Mouse (Mus musculus): ENCODE results near the gene Rasa2. TPM values are rescaled to one million over a fixed set of nuclear protein-coding genes. Genes with fewer than 3 reads are reported as not detected.
"Not testable (repeated sequence)": the region's sequence is repeated elsewhere in the genome, so short reads cannot be mapped to it uniquely, and the experiment has no call there.

Gene Rasa2
- polyA plus RNA-seq, 1 experiment = 2.6 TPM

DNA sequence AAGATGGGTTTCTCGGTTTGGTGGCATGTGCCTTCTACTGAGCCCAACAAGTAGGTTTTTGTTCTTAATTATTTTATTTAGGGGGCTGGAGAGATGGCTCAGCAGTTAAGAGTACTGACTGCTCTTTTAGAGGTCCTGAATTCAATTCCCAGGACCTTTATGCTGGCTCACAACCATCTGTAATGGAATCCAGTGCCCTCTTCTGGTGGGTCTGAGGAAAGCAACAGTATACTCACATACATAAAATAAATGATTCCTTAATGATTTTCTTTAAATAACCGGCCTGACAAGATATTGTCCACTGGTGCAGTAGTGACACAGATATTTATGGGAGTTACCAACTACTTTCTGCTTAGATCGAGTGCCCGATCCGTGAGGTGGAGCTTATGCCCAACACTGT lies 108.3 kb downstream of the Rasa2 start:
- WGBS = 92% methylated on average over 5 of the region's 5 CpGs
- H3K4me1 ChIP-seq (ENCODE audit: control insufficient read depth, insufficient read depth, insufficient read length) = no peaks in the 10 kb centered on the region
- no peaks in the 10 kb centered on the region for H3K36me3 ChIP-seq (ENCODE audit: control insufficient read depth, insufficient read depth, low read length)
- no peak overlapping the region for H3K4me3 ChIP-seq (ENCODE audit: extremely low read depth, insufficient read depth, insufficient read length)
- no peaks in the 10 kb centered on the region for H3K27me3 ChIP-seq (ENCODE audit: control insufficient read depth, insufficient read depth, low read length)
- no peak overlapping the region for H3K27ac ChIP-seq (ENCODE audit: insufficient read depth, low read length)
- TF ChIP-seq POLR2A (IDR thresholded peaks at IDR 0.05; ENCODE audit: low read depth, low read length) (no peak), CTCF (IDR thresholded peaks at IDR 0.05; ENCODE audit: extremely low read depth, insufficient read depth, insufficient read length, insufficient replicate concordance) (no peak)
- DNase-seq (ENCODE audit: low read depth in 1 of 2, low spot score in 2 of 2) = no peak

DNA sequence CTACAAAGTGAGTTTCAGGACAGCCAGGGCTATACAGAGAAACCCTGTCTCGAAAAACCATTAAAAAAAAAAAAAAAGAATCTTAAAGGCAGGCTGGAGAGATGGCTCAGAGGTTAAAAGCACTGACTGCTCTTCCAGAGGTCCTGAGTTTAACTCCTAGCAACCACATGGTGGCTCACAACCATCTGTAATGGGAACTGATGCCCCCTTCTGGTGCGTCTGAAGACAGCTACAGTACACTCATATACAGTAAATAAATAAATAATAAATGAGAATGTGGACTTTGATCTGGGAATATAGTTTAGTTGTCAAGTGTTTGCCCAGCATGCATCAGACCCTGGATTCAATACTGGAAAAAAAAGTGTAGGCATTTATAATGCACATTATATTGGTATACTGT lies 109.8 kb downstream of the Rasa2 start:
- WGBS = 91% methylated on average over 2 of the region's 2 CpGs
- H3K4me1 ChIP-seq (ENCODE audit: control insufficient read depth, insufficient read depth, insufficient read length); H3K27ac ChIP-seq (ENCODE audit: insufficient read depth, low read length); DNase-seq (ENCODE audit: low read depth in 1 of 2, low spot score in 2 of 2); H3K4me3 ChIP-seq (ENCODE audit: extremely low read depth, insufficient read depth, insufficient read length); H3K27me3 ChIP-seq (ENCODE audit: control insufficient read depth, insufficient read depth, low read length); H3K36me3 ChIP-seq (ENCODE audit: control insufficient read depth, insufficient read depth, low read length): not testable (repeated sequence)

DNA sequence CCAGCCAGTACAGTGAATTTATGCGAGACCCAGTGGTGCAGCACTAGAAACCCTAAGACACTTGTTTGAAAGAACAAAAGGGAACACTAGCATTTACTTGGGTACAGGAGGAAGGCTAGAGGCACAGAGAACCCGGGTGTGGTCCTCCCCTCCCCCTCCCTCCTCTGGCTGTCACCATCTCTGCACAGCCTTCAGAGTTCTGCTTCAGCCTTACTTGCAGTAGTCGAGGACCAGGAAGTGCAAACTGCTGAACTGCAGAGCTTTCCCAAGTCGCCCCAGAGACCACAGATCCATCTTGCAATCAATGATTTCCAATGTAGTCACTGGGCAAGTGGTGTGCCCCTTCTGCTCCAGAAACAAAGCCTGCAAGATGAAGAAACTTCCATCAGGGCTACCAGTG lies 114.0 kb downstream of the Rasa2 start:
- H3K27ac ChIP-seq (ENCODE audit: insufficient read depth, low read length) = no peak overlapping the region
- no peaks in the 10 kb centered on the region for H3K4me1 ChIP-seq (ENCODE audit: control insufficient read depth, insufficient read depth, insufficient read length)
- no peaks in the 10 kb centered on the region for H3K27me3 ChIP-seq (ENCODE audit: control insufficient read depth, insufficient read depth, low read length)
- no peaks in the 10 kb centered on the region for H3K36me3 ChIP-seq (ENCODE audit: control insufficient read depth, insufficient read depth, low read length)
- WGBS = 18% methylated on average over 4 of the region's 4 CpGs
- TF ChIP-seq POLR2A (IDR thresholded peaks at IDR 0.05; ENCODE audit: low read depth, low read length) (no peak), CTCF (IDR thresholded peaks at IDR 0.05; ENCODE audit: extremely low read depth, insufficient read depth, insufficient read length, insufficient replicate concordance) (no peak)
- H3K4me3 ChIP-seq (ENCODE audit: extremely low read depth, insufficient read depth, insufficient read length) = no peak overlapping the region
- no peak for DNase-seq (ENCODE audit: low read depth in 1 of 2, low spot score in 2 of 2)

DNA sequence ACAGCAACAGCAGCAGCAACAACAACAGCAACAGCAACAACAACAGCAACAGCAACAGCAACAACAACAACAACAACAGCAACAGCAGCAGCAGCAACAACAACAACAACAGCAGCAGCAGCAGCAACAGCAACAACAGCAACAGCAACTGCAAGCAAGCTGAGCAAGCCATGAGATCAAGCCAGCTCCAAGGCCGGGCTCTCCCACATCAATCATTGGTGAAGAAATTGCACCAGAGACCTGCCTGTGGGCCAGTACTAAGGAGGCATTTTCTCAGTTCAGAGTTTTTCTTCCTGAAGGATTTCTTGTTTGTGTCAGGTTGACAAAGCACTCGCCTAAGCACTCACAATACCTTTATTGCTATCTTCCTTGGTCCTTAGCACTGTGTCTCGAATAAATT lies 114.6 kb downstream of the Rasa2 start:
- no peak for TF ChIP-seq POLR2A (IDR thresholded peaks at IDR 0.05; ENCODE audit: low read depth, low read length)
- TF ChIP-seq CTCF (IDR thresholded peaks at IDR 0.05; ENCODE audit: extremely low read depth, insufficient read depth, insufficient read length, insufficient replicate concordance) = no peak

DNA sequence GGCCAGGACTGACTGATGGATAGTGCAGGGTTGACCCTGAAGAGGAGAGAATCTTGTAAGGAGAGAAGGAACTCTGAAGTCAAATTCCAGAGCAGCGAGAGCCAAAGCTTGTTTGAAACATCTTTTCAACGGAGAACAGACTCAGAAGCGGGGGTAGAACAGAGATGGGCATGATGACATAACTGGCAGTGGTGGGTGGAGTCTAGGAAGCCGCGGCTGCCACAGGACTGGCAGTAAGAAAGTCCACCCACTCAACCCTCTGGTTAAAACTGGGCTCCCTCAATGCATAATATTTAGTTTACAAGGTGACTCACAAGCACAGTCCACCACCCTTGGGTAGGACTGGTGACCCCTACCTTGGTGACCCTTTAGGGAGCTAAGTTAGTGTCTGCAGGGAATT lies 115.7 kb downstream of the Rasa2 start:
- Histone ChIP-seq H3K4me3 (ENCODE audit: extremely low read depth, insufficient read depth, insufficient read length) (no peak overlapping the region), H3K27ac (ENCODE audit: insufficient read depth, low read length) (no peak overlapping the region), H3K4me1 (ENCODE audit: control insufficient read depth, insufficient read depth, insufficient read length) (no peaks in the 10 kb centered on the region), H3K27me3 (ENCODE audit: control insufficient read depth, insufficient read depth, low read length) (no peaks in the 10 kb centered on the region), H3K36me3 (ENCODE audit: control insufficient read depth, insufficient read depth, low read length) (no peaks in the 10 kb centered on the region)
- DNase-seq (ENCODE audit: low read depth in 1 of 2, low spot score in 2 of 2) = no peak
- WGBS = 38% methylated on average over 5 of the region's 5 CpGs
- no peak for TF ChIP-seq POLR2A (IDR thresholded peaks at IDR 0.05; ENCODE audit: low read depth, low read length)
- TF ChIP-seq CTCF (IDR thresholded peaks at IDR 0.05; ENCODE audit: extremely low read depth, insufficient read depth, insufficient read length, insufficient replicate concordance) = no peak

More for the DNA sequence above, 114.6 kb downstream of the Rasa2 start:
- WGBS = 79% methylated on average over 3 of the region's 3 CpGs
- Histone ChIP-seq H3K4me1 (ENCODE audit: control insufficient read depth, insufficient read depth, insufficient read length) (no peaks in the 10 kb centered on the region), H3K27ac (ENCODE audit: insufficient read depth, low read length) (no peak overlapping the region), H3K36me3 (ENCODE audit: control insufficient read depth, insufficient read depth, low read length) (no peaks in the 10 kb centered on the region), H3K4me3 (ENCODE audit: extremely low read depth, insufficient read depth, insufficient read length) (no peak overlapping the region), H3K27me3 (ENCODE audit: control insufficient read depth, insufficient read depth, low read length) (no peaks in the 10 kb centered on the region)
- no peak for DNase-seq (ENCODE audit: low read depth in 1 of 2, low spot score in 2 of 2)

DNA sequence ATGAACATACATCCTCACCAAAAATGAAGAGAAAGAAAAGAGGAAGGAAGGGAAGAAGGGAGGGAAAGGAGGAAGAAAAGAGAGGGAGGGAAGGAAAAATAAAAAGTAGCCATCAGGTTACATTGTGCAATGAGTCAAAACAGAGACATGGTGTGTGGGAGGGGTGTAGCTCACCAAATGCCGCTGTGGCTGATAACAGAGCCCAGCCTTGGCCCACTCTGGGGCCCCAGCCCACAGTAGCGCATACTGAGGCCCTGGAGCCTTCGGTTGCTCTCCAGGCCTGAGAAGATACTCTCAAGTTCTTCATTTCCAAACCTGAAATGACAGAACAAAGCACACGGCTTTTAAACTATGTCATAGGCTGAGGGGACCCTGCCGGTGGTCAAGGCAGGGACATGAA lies 117.1 kb downstream of the Rasa2 start:
- TF ChIP-seq CTCF (IDR thresholded peaks at IDR 0.05; ENCODE audit: extremely low read depth, insufficient read depth, insufficient read length, insufficient replicate concordance) (no peak), POLR2A (IDR thresholded peaks at IDR 0.05; ENCODE audit: low read depth, low read length) (no peak)
- no peaks in the 10 kb centered on the region for H3K27me3 ChIP-seq (ENCODE audit: control insufficient read depth, insufficient read depth, low read length)
- H3K36me3 ChIP-seq (ENCODE audit: control insufficient read depth, insufficient read depth, low read length) = no peaks in the 10 kb centered on the region
- H3K4me3 ChIP-seq (ENCODE audit: extremely low read depth, insufficient read depth, insufficient read length) = no peak overlapping the region
- H3K27ac ChIP-seq (ENCODE audit: insufficient read depth, low read length) = no peak overlapping the region
- no peak for DNase-seq (ENCODE audit: low read depth in 1 of 2, low spot score in 2 of 2)
- 69% methylated on average over 5 of the region's 5 CpGs for WGBS
- no peaks in the 10 kb centered on the region for H3K4me1 ChIP-seq (ENCODE audit: control insufficient read depth, insufficient read depth, insufficient read length)

DNA sequence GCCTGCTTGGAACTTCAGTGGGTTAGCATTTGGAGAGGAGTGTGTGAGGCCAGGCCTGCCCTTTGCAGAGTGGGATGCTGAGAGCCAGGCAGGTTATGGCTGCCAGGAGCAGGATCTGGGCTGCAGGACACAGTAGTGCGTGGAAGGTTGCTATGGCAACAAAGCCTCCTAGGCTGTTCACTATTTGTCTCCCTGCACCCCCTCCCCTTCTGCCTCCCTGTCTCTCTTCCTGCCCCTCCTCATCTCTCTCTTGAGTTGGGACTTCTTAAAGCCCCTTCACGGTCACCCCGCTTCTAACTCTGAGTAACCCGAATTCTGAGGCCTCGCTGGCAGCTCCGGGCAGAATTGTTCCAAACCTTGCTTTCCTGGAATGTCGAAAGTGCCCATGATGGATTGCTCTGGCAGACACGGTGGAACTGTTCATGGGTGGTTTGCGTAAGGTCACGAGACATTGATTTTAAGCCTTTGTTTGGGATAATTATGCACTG lies 125.4 kb downstream of the Rasa2 start:
- H3K4me3 ChIP-seq (ENCODE audit: extremely low read depth, insufficient read depth, insufficient read length) = no peak overlapping the region
- H3K4me1 ChIP-seq (ENCODE audit: control insufficient read depth, insufficient read depth, insufficient read length) = no peaks in the 10 kb centered on the region
- TF ChIP-seq POLR2A (IDR thresholded peaks at IDR 0.05; ENCODE audit: low read depth, low read length) (no peak), CTCF (IDR thresholded peaks at IDR 0.05; ENCODE audit: extremely low read depth, insufficient read depth, insufficient read length, insufficient replicate concordance) (no peak)
- no peak overlapping the region for H3K27ac ChIP-seq (ENCODE audit: insufficient read depth, low read length)
- no peaks in the 10 kb centered on the region for H3K27me3 ChIP-seq (ENCODE audit: control insufficient read depth, insufficient read depth, low read length)
- 83% methylated on average over 10 of the region's 10 CpGs for WGBS
- no peak for DNase-seq (ENCODE audit: low read depth in 1 of 2, low spot score in 2 of 2)
- no peaks in the 10 kb centered on the region for H3K36me3 ChIP-seq (ENCODE audit: control insufficient read depth, insufficient read depth, low read length)

Measured in spleen, adult 2 months (tissue).